Mouse (Mus musculus): ENCODE data around the gene Atp1a1.

Gene Atp1a1

GRCm38 (mm10) chr3:101604550-101605223 lies at the start of gene Atp1a1:
Gene Atp1a1, minus strand, starts transcription at chr3:101604684.
- DNase-seq, result peak; percentile 98 to 99

- no peak for DNase-seq
Observed at GRCm38 (mm10) chr3:101653446-101653845, 49.0 kb upstream of the Atp1a1 start.

- DNase-seq, result no peak
Observed at GRCm38 (mm10) chr3:101652967-101653366, 48.5 kb upstream of the Atp1a1 start.

DNA sequence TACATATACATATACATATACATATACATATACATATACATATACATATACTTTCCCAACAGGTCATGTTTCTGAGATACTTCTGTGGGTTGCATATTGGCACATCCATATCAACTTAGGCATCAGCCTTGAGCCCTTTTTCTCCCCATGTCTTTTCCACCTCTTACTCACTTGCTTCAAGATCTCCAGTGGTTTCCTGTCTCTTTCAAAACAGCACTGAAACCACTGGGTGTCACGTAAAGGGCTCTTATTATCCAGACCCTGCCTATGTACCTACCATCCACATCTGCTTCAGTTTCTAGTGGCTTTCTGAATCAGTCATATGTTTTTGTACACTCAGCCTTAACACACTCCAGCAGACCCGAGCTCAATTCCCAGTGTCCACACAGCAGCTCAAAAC lies 45.8 kb upstream of the Atp1a1 start:
- DNase-seq, result no peak

DNA sequence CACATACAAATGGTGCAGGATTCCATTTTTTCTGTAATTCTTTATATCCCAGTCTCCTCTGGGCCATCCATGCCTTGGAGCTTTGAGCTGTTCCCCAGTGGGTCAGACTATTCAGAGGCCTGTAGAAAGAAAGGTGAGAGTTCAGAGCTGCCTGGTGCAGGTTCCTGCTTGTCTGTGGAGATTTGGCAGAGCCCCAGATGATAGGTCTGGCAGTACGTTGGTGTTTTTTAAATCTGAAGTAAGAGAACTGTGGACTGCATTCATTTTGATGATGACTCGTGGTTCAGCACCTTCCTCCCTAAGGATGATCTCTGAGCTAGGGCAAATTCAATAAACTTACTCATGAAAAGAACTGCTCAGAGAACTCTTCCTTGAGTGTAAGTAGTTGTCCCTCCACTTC lies 44.8 kb upstream of the Atp1a1 start:
- DNase-seq, result no peak

DNA sequence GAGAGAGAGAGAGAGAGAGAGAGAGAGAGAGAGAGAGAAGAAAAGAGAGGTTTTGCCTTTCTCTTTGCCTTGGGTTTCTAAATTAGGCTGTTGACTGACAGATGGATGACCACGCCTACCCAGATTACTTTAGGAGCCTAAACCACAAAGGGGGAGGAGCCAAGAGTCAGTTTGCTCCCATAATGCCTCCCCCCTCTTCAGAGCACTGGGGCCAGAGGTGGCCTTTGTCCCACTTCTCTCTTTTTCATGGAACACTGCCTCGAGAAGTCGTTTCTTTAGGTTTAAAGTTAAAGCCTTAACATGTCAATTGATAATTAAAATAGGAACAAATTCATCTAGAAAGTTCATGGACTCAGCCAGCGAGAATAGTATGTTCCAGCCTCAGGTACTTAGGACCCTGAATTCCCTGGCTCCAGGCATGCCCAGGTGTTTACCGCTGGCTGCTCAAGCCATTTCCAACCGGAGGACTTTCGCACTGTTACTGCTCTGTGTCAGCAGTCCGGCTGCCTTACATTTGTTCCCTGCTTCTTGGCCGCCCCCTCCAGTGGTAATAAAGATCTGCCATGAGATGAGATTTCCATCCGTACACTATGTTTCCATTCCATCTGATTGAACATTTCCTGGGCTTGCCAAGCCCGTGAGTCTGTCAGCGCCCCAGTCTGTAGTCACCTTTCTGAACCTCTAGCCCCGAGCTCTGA lies 43.8 kb upstream of the Atp1a1 start:
- no peak for DNase-seq

DNA sequence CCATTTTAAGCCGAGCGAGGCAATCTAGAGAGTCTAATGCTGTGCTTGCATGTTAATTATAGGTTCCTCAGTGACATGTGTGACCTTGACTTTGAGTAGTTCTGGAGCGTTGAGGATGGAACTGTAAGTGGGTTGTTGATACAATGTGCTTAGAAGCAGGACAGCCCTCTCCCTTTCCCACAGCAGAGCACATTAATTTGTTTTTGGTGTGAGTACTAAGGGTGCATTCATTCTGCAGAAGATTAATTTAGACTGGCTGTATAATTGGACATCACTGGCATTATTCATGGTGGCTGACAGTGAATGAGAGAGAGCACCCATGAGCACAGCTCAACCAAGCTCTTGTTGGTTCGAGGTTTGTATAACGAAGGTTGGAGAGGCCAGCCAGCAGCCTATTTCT lies 42.3 kb upstream of the Atp1a1 start:
- no peak for DNase-seq

GRCm38 (mm10) chr3:101645569-101646106 lies 41.2 kb upstream of the Atp1a1 start:
- DNase-seq, result no peak

GRCm38 (mm10) chr3:101644062-101644802 lies 39.7 kb upstream of the Atp1a1 start:
- DNase-seq, result no peak

- DNase-seq, result no peak
Observed at GRCm38 (mm10) chr3:101643264-101643663, 38.8 kb upstream of the Atp1a1 start.

GRCm38 (mm10) chr3:101638223-101638622 lies 33.7 kb upstream of the Atp1a1 start:
- no peak for DNase-seq

DNA sequence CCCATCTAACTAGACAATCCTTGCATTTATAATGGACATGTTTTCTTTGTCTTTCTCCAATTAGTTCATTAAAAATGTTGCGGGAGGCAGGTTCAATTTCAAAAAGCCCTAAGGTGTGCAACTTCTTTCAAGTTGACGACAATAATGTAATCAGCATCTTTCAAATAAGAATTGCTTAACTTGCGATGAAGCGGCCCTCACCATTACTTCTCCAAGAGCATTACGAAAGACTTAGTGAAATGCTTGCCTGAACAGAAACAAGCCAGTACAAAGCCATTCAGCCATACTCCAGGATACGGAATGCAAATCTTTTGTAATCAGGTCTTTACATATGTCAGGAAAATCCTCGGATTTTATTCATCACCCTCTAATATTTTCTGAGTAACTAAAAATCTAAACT lies 32.0 kb upstream of the Atp1a1 start:
- DNase-seq, result no peak

GRCm38 (mm10) chr3:101636086-101636485 lies 31.6 kb upstream of the Atp1a1 start:
- DNase-seq, result no peak

- DNase-seq, result no peak
Observed at GRCm38 (mm10) chr3:101634141-101634900, 29.8 kb upstream of the Atp1a1 start.

DNA sequence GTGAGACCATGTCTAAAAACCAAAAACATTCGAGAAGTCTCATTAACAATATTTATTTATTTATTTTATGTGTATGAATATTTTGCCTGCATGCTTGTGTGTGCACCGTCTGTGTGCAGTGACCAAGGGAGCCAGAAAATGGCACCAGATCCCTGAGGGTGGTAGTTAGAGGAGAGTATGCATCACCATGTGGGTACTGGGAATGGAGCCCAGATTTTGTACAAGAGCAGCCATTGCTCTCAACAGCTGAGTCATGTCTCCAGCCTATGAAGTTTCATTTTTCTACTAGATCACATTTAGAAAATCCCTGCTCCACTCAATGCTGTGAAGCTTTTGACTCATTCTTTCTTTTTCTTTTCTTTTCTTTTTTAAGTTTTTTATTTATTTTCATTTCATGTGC lies 23.8 kb upstream of the Atp1a1 start:
- DNase-seq, result no peak

GRCm38 (mm10) chr3:101624287-101624686 lies 19.8 kb upstream of the Atp1a1 start:
- no peak for DNase-seq

DNA sequence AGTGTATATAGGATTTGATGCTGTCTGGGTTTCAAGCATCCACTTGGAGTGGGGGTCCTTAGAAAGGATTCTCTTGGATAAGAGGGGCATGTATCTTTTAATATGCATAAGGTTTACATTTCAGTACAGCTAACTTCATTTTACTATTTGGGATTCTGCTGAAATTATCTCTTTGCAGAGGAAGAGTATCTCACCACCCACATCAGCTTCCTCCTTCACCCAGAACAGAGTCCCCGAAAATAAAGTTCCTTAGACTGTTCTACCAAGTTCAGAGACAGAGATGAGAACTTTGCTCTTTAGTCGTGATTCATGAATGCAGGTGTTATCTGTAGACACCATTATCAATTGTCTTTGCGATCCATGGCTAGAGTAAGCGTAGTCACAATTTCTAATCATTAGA lies 14.5 kb upstream of the Atp1a1 start:
- DNase-seq, result no peak

DNA sequence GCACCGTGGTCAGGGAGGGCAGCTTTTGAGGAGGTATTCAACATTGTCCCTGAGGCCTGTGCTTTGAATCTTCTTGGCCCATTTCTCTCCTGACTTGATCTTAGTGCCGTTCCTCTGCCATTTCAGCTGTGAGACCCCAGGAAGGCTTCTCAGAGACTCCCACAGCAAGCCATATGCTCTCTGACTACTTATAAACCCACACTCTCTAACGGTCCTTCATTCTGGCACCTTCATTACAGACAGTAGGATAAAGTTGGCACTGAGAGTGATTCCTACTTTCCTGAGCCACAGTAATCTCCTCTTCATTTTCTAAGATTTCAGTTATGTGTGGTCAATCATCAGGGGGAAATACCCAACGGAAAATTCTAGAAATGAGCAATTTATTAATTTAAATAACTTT lies 14.0 kb upstream of the Atp1a1 start:
- no peak for DNase-seq

DNA sequence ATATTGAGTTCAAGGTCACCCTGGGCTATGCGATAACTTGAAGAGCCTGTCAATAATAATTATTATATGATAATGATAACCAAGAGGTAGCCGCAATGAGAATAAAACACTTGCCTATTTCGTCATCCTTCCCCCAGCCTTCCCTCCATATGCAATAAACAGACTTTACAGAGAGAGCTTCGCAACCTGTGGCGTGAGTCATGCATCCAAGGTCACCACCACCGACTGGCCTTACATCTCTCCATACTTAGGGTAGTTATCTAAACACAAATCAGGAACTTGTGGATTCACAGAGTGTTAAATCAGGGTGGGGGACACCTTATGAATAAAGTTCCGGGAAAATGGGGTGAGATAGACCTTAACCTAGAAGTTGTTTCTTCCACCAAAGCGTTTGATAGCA lies 13.0 kb upstream of the Atp1a1 start:
- DNase-seq, result no peak

DNA sequence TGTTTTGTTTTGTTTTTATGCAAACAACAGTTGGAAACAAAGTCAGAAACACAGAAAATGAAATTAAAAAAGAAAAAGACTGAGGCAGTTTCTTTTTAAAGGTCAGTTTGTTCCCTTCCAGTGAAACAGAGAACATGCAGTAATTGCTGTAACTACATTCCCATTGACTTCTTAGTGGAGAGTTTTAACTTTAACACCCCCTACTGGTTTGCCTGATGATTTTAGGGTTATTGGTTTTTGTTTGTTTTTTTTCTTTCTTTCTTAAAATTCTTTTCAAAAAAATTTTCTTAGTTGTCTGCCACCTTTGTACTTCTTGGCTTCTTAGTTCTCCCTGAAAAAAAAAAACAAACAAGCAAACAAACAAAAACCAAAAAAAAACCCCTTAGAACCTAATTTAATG lies 12.5 kb upstream of the Atp1a1 start:
- DNase-seq, result no peak

- DNase-seq, result no peak
Observed at GRCm38 (mm10) chr3:101615856-101616255, 11.4 kb upstream of the Atp1a1 start.

DNA sequence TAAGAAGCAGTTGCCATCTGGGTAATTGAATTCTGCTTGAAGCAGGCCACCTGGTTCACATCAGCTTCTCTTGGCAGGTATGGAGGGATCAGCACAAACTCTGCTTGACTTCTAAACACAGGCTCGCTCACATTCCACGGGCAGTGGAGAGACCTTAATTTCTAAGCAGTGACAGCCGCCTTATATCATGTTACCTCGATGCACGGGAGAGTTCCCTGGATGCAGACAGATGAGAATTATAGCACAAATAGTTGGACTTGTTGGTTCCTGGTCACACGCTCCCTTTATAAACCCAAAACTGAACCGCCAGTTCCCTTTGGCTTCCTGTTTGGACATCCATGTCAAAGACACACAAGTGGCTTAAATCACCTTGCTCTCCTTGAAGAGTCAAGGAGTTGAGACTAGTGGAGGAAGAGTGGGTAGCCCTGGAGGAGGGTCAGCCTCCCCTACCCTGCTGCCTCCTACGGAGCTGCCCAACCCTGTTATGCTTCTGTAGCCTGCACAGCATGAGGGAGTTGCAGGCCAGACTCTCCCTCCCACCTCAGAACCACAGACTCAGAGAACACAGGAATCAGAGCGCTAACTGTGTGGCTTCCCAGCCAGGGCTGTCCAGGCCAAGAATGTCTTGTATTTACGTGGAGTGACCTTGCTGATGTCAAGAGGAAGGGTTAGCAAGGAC lies 7.5 kb upstream of the Atp1a1 start:
- DNase-seq, result no peak
